Mouse (Mus musculus) spleen, adult 12 weeks (tissue): Measurements from ENCODE around the gene Zfp366.

ENCODE experiments used
- DNase-seq: peaks from one replicate; pipeline ENCODE4 v3.0.0; 2022; ENCODE audit warnings: low spot score

Gene Zfp366

GRCm38 (mm10) chr13:99254215-99254614, 69.6 kb downstream of the Zfp366 start:
- no peak for DNase-seq

- no peak for DNase-seq
Measured at GRCm38 (mm10) chr13:99254781-99255180, 70.2 kb downstream of the Zfp366 start.

GRCm38 (mm10) chr13:99256916-99257315, 72.3 kb downstream of the Zfp366 start:
- DNase-seq: no peak

- no peak for DNase-seq
Measured at GRCm38 (mm10) chr13:99258677-99259076, 74.1 kb downstream of the Zfp366 start.

- DNase-seq: no peak
Measured at GRCm38 (mm10) chr13:99259502-99260174, 75.0 kb downstream of the Zfp366 start.

GRCm38 (mm10) chr13:99262406-99262805, 77.8 kb downstream of the Zfp366 start:
- no peak for DNase-seq

- no peak for DNase-seq
Measured at GRCm38 (mm10) chr13:99263159-99263783, 78.6 kb downstream of the Zfp366 start.

- no peak for DNase-seq
Measured at GRCm38 (mm10) chr13:99264483-99264882, 79.9 kb downstream of the Zfp366 start.

- no peak for DNase-seq
Measured at GRCm38 (mm10) chr13:99272046-99272445, 87.4 kb downstream of the Zfp366 start.

- no peak for DNase-seq
Measured at GRCm38 (mm10) chr13:99277521-99277920, 92.9 kb downstream of the Zfp366 start.

GRCm38 (mm10) chr13:99278511-99278910, 93.9 kb downstream of the Zfp366 start:
- DNase-seq: no peak

- DNase-seq: no peak
Measured at GRCm38 (mm10) chr13:99279351-99279750, 94.7 kb downstream of the Zfp366 start.

GRCm38 (mm10) chr13:99282961-99283360, 98.3 kb downstream of the Zfp366 start:
- no peak for DNase-seq

- no peak for DNase-seq
Measured at GRCm38 (mm10) chr13:99283916-99284315, 99.3 kb downstream of the Zfp366 start.

- no peak for DNase-seq
Measured at GRCm38 (mm10) chr13:99284400-99285160, 100.0 kb downstream of the Zfp366 start.

GRCm38 (mm10) chr13:99285241-99285640, 100.6 kb downstream of the Zfp366 start:
- DNase-seq: no peak

- no peak for DNase-seq
Measured at GRCm38 (mm10) chr13:99287207-99287606, 102.6 kb downstream of the Zfp366 start.

- DNase-seq: no peak
Measured at GRCm38 (mm10) chr13:99287786-99288185, 103.2 kb downstream of the Zfp366 start.

GRCm38 (mm10) chr13:99290766-99291165, 106.1 kb downstream of the Zfp366 start:
- no peak for DNase-seq

- no peak for DNase-seq
Measured at GRCm38 (mm10) chr13:99294176-99294575, 109.6 kb downstream of the Zfp366 start.

- DNase-seq: no peak
Measured at GRCm38 (mm10) chr13:99299921-99300320, 115.3 kb downstream of the Zfp366 start.
